Mouse (Mus musculus): ENCODE measurements around the gene Tradd.

Gene Tradd

DNA sequence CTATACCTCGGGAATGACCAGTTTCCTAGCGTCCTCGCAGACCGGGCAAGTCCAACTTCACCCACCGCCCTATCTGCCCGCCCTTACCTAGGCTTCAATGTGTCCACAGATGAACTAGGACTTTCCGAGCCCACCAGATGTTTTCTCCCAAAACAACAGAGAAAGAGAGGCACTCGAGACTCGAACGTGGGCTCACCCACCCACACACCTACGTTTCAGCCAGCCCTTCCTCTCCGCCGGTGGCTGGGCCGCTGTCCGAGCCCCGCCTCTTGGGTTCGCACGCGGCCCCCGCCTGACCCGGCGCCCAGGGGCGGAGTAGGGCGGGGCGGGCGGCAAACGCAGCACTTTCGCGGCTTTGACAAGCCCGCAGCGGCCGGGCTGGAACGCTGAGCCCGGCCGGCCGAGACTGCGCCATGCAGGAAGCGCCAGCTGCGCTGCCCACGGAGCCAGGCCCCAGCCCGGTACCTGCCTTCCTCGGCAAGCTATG, 5.1 kb upstream of the Tradd start, which contains the start of gene Hsf4:
Hsf4 (plus strand) TSS at position 341 of the 487 bp plus-strand sequence.
- Histone ChIP-seq H3K36me3 (ENCODE audit: control insufficient read depth, insufficient read depth, low read length, poor library complexity, severe bottlenecking) (no peaks in the 10 kb centered on the region), H3K27me3 (ENCODE audit: control insufficient read depth, insufficient read depth, low read length, poor library complexity, severe bottlenecking) (no peaks in the 10 kb centered on the region)
- peak; percentile 61 for DNase-seq (ENCODE audit: low read depth, low spot score)

DNA sequence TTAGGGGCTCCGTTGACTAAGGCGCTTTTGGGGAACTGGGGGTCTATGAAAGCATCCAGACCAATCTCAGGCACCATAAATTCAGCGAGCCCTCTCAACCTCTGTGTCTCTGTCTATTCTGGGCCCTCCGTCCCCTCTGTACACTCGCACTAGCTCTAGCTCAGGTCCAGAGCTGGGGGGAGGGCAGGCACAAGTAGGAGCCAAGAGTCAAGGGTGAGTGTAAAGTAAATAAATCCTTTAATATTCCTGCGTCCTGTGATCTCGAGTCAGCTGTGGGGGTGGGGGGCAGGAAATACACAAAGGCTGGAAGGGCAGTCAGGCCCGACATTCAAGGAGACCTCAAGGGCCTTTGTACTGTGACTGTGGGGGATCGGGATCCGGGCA, 4.7 kb upstream of the Tradd start:
- no peak for DNase-seq (ENCODE audit: low read depth, low spot score)
- H3K36me3 ChIP-seq (ENCODE audit: control insufficient read depth, insufficient read depth, low read length, poor library complexity, severe bottlenecking) = no peaks in the 10 kb centered on the region
- H3K27me3 ChIP-seq (ENCODE audit: control insufficient read depth, insufficient read depth, low read length, poor library complexity, severe bottlenecking) = no peaks in the 10 kb centered on the region

DNA sequence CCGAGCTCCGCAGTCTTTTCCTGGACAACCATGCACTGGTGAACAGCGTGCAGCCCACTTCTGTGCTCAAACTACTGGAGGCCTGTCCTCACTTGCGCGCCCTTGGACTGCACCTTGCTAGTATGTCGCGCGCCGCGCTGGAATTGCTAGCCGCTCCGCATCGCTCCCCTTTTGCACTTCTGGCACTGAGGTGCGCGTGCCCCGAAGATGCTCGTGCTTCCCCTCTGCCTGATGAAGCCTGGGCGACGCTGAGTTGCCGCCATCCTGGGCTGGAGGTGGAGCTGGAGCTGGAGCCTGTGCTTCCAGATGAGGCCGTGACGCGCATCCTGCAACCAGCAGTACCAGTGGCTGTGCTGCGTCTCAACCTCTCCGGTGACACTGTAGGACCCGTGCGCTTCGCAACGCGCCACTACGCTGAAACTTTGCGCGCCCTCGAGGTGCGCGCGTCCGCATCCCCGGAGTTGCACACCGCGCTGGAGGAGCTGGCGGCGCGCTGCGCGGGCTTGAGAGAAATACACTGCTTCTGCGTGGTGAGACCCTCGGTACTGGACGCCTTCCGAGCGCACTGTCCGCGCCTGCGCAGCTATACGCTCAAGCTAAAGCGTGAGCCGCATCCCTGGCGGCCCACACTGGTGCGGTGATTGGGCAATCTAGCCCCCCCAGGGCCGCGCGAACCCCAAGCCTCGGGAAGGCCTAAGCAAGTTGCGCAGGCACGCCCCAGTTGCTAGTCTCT, 4.1 kb upstream of the Tradd start:
- H3K36me3 ChIP-seq (ENCODE audit: control insufficient read depth, insufficient read depth, low read length, poor library complexity, severe bottlenecking) = no peaks in the 10 kb centered on the region
- DNase-seq (ENCODE audit: low read depth, low spot score) = no peak

DNA sequence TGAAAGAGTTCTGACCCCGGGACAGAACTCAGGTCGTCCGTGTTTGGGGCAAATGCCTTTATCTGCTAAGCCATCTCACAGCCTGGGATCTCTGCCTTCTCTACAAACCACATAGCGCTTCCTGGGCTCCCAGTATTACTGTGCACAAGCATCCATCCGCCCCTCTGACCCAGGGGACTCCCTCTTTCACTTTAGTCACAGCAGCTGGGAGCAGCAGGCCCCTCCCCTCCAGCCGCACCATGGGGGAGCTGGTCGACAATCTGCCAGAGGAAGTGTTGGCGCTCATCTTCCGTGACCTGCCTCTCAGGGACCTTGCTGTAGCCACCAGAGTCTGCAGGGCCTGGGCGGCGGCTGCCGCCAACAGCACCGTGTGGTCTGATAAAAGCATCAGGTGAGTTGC, 2.4 kb upstream of the Tradd start:
- no peaks in the 10 kb centered on the region for H3K27me3 ChIP-seq (ENCODE audit: control insufficient read depth, insufficient read depth, low read length, poor library complexity, severe bottlenecking)
- H3K36me3 ChIP-seq (ENCODE audit: control insufficient read depth, insufficient read depth, low read length, poor library complexity, severe bottlenecking) = no peaks in the 10 kb centered on the region
- DNase-seq (ENCODE audit: low read depth, low spot score) = peak; percentile 78

More for the DNA sequence above, 4.1 kb upstream of the Tradd start:
- H3K27me3 ChIP-seq (ENCODE audit: control insufficient read depth, insufficient read depth, low read length, poor library complexity, severe bottlenecking) = no peaks in the 10 kb centered on the region

DNA sequence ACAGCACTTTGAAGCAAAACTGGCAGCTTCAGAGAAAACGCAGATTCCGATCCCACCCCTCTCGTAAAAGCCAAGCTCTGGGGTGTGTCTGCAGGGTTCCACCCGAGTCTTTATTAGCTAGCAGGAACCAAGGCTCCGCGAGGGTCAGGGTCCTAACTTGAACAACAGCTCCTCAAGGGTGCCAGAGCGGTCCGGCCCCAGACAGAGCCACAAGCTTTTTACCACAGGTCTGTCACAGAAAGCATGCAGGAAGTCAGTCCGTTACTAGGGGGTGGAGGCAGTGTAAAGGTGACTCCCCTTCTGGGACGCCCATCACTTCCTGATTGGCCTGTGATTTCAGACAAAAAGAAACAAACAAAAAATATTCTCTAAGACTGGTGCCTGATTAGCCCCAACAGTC, 719 bp upstream of the Tradd start:
- DNase-seq (ENCODE audit: low read depth, low spot score) = peak; percentile 76
- H3K27me3 ChIP-seq (ENCODE audit: control insufficient read depth, insufficient read depth, low read length, poor library complexity, severe bottlenecking) = no peaks in the 10 kb centered on the region

DNA sequence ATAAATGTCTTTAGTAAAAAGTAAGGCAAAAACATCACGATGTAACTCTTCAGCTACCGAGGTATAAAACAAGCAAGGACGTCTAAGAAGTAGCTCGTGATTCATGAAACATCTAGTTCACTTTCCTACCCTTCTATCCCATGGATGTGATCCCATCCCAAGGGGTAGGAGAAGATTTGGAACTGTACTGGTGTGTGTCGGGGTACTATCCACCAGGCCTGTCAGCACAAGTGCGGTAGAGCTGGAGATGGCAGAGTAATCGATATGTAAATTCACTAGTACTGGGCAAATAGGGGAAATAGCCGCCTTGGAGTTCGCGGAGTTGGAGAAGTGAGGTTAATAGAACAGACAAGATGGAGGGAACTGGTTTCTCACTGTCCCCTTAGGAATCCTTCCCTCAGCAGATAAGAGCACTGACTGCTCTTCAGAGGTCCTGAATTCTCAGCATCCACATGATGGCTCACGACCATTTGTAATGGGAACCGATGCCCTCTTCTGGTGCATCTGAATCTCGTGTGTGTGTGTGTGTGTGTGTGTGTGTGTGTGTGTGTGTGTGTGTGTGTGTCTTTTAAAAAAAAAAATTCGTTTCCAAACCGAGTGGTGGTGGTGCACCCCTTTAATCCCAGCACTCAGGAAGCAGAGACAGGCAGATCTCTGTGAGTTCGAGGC, 1.0 kb downstream of the Tradd start:
- no peak for DNase-seq (ENCODE audit: low read depth, low spot score)
- H3K27me3 ChIP-seq (ENCODE audit: control insufficient read depth, insufficient read depth, low read length, poor library complexity, severe bottlenecking) = no peaks in the 10 kb centered on the region

More for the DNA sequence above, 719 bp upstream of the Tradd start:
- no peaks in the 10 kb centered on the region for H3K36me3 ChIP-seq (ENCODE audit: control insufficient read depth, insufficient read depth, low read length, poor library complexity, severe bottlenecking)

DNA sequence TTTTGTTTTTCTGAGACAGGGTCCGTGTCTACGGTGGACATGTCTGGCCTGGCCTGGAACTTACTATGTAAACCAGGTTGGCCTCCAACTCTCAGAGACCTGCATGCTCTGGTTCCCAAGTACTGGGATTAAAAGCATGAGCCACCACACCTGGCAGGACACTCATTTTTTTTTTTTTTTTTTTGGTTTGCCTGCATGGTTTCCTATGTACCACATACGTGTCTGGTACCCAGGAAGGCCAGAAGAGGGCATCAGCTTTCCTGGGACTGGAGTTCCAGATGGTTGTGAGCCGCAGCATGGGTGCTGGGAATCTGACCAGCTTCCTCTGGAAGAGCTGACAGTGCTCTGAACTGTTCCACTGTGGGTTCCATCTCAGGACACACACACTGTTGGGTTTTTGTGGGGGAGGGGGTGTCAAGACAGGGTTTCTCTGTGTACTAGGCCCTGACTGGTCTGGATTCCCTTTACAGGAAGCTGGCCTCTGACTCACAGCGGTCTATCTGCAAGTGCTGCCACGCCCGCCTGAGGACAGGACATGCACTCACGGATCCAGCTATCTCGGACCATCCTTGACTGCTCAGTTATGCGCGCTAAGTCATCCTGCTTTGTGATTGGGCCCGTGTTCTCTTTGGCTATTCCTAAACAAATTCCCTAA, 3.0 kb downstream of the Tradd start:
- H3K36me3 ChIP-seq (ENCODE audit: control insufficient read depth, insufficient read depth, low read length, poor library complexity, severe bottlenecking) = no peaks in the 10 kb centered on the region
- no peak for DNase-seq (ENCODE audit: low read depth, low spot score)
- H3K27me3 ChIP-seq (ENCODE audit: control insufficient read depth, insufficient read depth, low read length, poor library complexity, severe bottlenecking) = no peaks in the 10 kb centered on the region

More for the DNA sequence above, 1.0 kb downstream of the Tradd start:
- no peaks in the 10 kb centered on the region for H3K36me3 ChIP-seq (ENCODE audit: control insufficient read depth, insufficient read depth, low read length, poor library complexity, severe bottlenecking)

DNA sequence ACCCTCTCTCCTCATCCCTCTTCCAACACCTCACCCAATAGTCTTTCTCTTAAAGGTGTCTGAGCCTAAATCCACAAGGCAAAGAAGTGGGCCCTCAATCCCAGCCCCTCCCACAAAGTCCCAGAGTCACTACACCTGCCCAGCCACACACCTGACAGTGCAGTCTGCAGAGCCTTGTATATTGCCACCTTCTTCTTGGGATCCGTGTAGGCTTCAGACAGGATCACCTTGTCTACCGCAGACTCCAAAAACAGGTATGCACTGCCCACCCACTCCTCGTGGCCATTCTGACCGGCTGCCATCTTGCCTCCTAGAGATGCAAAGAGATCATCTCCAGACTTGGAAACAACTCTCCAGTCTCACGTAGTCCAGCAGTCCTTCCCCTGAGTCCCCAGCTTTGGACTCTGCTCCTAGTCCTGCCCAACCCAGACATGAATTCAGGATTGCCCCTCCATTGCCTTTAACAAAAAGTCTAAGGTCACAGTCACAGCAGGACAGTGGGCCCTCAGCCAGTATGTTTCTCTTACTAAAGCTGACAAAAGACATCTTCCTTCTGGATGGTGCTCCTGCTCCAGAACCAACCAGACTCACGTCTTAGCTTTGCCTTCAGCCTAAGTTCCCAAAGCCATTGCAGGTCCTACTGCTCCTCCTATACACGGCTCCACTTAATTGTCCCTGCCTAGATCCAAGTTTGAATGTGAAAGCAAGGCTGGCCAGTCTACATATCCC, 3.9 kb downstream of the Tradd start:
- Histone ChIP-seq H3K27me3 (ENCODE audit: control insufficient read depth, insufficient read depth, low read length, poor library complexity, severe bottlenecking) (no peaks in the 10 kb centered on the region), H3K36me3 (ENCODE audit: control insufficient read depth, insufficient read depth, low read length, poor library complexity, severe bottlenecking) (no peaks in the 10 kb centered on the region)
- no peak for DNase-seq (ENCODE audit: low read depth, low spot score)

DNA sequence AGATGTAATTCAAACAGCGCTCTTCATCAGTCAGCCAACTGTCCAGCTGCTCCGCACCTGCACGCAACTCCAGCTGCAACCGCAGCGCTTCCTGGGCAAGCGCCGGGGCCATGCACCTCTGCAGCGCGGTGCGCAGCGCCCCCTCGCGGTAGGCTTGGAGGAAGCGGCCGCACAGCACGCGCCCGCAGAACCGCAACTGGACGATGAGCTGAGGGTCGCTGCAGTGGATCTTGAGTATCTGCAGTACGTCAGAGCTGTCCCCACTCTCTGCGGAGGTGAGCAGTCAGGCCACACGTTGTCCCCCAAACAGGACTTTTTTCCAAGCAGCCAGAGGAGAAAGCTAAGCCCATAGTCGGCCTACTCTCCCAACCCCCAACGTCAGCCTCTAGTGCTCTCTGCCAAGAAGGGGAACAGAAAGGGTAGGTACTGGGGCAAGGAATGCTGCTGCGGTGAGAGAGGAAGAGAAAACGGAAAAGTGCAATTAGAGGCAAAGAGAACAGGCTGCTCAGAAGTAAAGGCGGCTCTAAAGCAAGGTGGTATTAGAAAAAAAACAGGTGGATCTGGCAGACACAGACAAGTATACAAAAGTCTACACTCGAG, 4.6 kb downstream of the Tradd start:
- H3K36me3 ChIP-seq (ENCODE audit: control insufficient read depth, insufficient read depth, low read length, poor library complexity, severe bottlenecking) = no peaks in the 10 kb centered on the region
- no peaks in the 10 kb centered on the region for H3K27me3 ChIP-seq (ENCODE audit: control insufficient read depth, insufficient read depth, low read length, poor library complexity, severe bottlenecking)
- DNase-seq (ENCODE audit: low read depth, low spot score) = peak; percentile 84

DNA sequence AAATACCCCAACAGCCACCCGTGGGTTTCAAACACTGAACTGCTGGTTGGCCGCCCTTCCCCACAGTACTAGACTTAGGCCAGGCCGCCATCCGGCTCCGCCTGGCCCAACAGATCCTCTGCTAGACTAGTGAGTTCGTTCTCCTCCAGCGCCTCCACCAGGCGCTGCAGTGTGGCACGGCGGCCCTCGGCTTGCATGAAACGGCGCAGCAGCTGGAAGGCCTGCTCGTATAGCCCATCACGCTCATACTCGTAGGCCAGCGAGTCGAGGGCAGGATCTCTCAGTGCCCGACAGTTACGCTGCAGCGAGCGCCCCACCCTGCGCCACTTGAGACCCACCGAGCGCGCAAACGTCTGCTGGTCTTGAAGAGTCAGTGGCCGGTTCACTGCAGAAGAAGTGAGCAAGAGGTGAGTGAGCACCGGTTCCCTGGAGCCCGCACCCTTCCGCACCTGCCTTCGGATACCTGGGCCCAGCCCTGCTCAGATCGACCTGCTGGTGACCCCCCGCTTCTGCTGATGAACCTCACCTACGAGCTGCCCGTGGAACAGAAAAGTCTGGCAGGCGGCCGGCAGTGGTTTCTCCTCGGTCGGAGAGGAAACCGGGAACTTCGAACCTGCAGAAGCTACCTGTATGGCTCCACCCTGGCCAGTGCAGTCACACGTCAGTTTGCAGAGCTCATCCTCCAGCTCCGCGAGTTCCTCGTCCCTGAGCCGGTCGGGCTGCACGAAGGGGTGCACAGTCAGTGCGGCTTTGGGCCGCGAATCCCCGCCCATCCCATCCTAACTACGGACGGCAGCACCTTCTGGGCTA, 5.3 kb downstream of the Tradd start:
- no peak for DNase-seq (ENCODE audit: low read depth, low spot score)
- Histone ChIP-seq H3K36me3 (ENCODE audit: control insufficient read depth, insufficient read depth, low read length, poor library complexity, severe bottlenecking) (no peaks in the 10 kb centered on the region), H3K27me3 (ENCODE audit: control insufficient read depth, insufficient read depth, low read length, poor library complexity, severe bottlenecking) (no peaks in the 10 kb centered on the region)

DNA sequence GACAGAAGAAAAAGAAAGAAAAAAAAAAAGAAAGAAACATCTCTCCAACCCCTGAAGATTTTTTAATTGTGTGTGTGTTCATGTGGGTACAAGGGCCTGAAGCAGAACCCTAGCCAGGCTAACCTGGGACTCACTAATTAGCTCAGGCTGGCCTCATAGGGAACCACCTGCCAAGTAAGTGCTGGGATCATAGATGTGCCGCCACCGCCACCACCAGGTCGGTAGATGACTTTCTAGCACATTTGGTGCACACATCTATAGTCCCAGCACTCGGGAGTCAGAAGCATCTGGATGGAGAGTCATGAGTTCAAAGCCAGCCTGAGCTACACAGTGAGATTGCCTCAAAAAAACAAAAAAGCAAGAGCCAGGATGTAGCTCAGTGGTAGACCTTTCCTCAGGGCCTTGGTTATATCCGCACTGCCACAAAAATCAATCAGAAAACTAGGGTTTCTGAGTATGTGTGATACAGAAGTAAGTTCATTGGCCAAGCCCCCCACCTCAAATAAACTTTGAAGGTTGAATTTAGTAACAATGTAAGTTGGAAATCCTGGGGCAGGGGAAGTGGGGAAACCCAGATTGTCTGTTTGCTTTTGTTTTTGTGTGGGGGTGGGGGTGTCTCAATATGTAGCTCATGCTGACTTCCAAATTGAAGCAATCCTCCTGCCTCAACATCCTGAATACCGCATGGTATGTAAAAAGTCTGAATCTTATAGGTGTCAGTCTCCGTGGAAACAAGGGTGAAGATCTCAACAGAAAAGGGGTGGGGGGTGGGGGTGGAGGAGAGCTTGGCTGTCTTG, 6.9 kb downstream of the Tradd start:
- Histone ChIP-seq H3K27me3 (ENCODE audit: control insufficient read depth, insufficient read depth, low read length, poor library complexity, severe bottlenecking) (no peaks in the 10 kb centered on the region), H3K36me3 (ENCODE audit: control insufficient read depth, insufficient read depth, low read length, poor library complexity, severe bottlenecking) (no peaks in the 10 kb centered on the region)
- DNase-seq (ENCODE audit: low read depth, low spot score) = no peak

DNA sequence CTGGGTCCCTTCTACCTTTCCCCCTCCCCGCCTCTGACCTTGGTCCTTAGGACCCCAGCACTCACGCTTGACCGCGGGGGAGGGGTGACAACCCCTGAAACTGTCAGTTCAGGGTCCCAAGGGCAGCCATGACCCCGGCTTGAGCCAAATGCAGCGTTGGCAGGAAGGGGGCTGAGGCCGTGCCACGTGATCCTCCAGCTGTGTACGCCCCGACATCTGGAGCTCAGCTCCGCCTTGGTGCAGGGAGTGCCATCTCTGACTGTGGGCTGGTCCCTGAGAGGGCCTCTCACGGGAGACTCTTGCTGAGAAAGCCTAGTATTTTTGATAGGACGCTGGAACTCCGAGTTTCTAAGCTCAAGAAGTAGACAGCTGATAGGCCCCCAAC, 9.5 kb downstream of the Tradd start, which contains the start of gene B3gnt9:
B3gnt9 (minus strand) TSS at position 188 of the 385 bp plus-strand sequence.
- Histone ChIP-seq H3K36me3 (ENCODE audit: control insufficient read depth, insufficient read depth, low read length, poor library complexity, severe bottlenecking) (no peaks in the 10 kb centered on the region; the same call in 1 of the 2 replicates), H3K27me3 (ENCODE audit: control insufficient read depth, insufficient read depth, low read length, poor library complexity, severe bottlenecking) (no peaks in the 10 kb centered on the region)
- peak; percentile 35 for DNase-seq (ENCODE audit: low read depth, low spot score)

Data from splenic B cell, adult 2 months (primary cell).